Comparison of ENCODE assay signal across 9 mouse cellular contexts in the genomic region with DNA sequence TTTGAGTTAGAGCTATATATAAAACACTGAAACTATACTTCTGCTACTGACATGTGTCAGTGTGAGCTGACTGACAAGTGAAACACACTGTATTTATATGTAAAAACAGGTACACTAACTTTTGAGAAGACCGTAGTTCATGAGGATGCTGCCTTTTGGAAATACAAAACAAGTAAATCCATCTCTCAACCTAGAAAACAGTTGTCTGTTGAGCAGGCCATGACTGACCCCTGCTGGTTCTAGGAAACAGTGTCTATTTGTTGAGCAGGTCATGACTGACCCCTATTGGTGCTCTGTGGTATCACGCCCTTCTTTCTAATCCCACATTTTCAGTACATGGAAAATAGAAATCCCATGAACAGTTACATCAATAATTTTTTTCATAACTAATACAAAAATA. TPM values are rescaled to one million over a fixed set of nuclear protein-coding genes. Genes with fewer than 3 reads are reported as not detected.
DNase-seq lines count a peak whose midpoint lies in the region; ATAC-seq lines count a peak whose summit lies in the region.
"Had no signal": no experiment of that assay in that cellular context is flagged by ENCODE, and none has a peak within 500 bp of the region (broad histone marks: within the 10 kb centered on the region; RNA-seq: fewer than 3 reads in every experiment).

No protein-coding gene starts in this region.

- H3K4me2 ChIP-seq in liver, embryonic 13.5 days = no peak overlapping the region
- H3K4me2 ChIP-seq in neural tube, embryonic 14.5 days (ENCODE audit: low read depth, low read length) = no peak overlapping the region
- H3K4me2 ChIP-seq: limb, embryonic 15.5 days had no signal

- DNase-seq in CD4-positive, CD25-positive, alpha-beta regulatory T cell, adult 2 months (ENCODE audit: low read depth, low spot score) = peak; percentile 88
- DNase-seq in adrenal gland, adult 8-10 months = peak; percentile 46
- peak; percentile 74 for DNase-seq in embryo, embryonic 9.5 days (ENCODE audit: extremely low spot score)
- DNase-seq in gastrocnemius, postnatal 4 days (ENCODE audit: low spot score in 2 of 2) = peak; percentile 32 to 72
- peak; percentile 89 for DNase-seq in kidney, adult 9 months
- peak; percentile 41 for DNase-seq in liver, embryonic 13.5 days
- DNase-seq in testis, postnatal 14 days (ENCODE audit: low spot score) = peak; percentile 34

- 20% methylated on average over 2 of the region's 2 CpGs for WGBS in liver, embryonic 13.5 days (ENCODE audit: insufficient replicate concordance)
- WGBS in neural tube, embryonic 14.5 days = 21% methylated on average over 2 of the region's 2 CpGs

- no peaks in the 10 kb centered on the region for H3K4me1 ChIP-seq in liver, embryonic 13.5 days (replicated peaks)
- H3K4me1 ChIP-seq in neural tube, embryonic 14.5 days (ENCODE audit: control insufficient read depth, insufficient read depth, low read length) = no peaks in the 10 kb centered on the region

- no peak for ATAC-seq in liver, embryonic 13.5 days (ENCODE audit: low read depth)
- ATAC-seq in neural tube, embryonic 14.5 days (ENCODE audit: low read depth) = peak; percentile 68

- H3K4me3 ChIP-seq in liver, embryonic 13.5 days (replicated peaks) = no peak overlapping the region
- H3K4me3 ChIP-seq in neural tube, embryonic 14.5 days (ENCODE audit: low read depth, low read length) = no peak overlapping the region
- H3K4me3 ChIP-seq: limb, embryonic 15.5 days had no signal

- H3K27ac ChIP-seq in liver, embryonic 13.5 days = no peak overlapping the region
- no peak overlapping the region for H3K27ac ChIP-seq in neural tube, embryonic 14.5 days (ENCODE audit: low read depth, low read length)

- H3K9me3 ChIP-seq in liver, embryonic 13.5 days (replicated peaks) = no peaks in the 10 kb centered on the region; the same call in 1 of the 2 replicates
- H3K9me3 ChIP-seq in neural tube, embryonic 14.5 days (ENCODE audit: control insufficient read depth, low read length) = no peaks in the 10 kb centered on the region
- H3K9me3 ChIP-seq: limb, embryonic 15.5 days had no signal

- H3K27me3 ChIP-seq in liver, embryonic 13.5 days = no peaks in the 10 kb centered on the region
- no peaks in the 10 kb centered on the region for H3K27me3 ChIP-seq in neural tube, embryonic 14.5 days (ENCODE audit: control insufficient read depth, insufficient read depth, low read length)
- H3K27me3 ChIP-seq: limb, embryonic 15.5 days had no signal

- no peaks in the 10 kb centered on the region for H3K36me3 ChIP-seq in liver, embryonic 13.5 days
- no peaks in the 10 kb centered on the region; the same call in 1 of the 2 replicates for H3K36me3 ChIP-seq in neural tube, embryonic 14.5 days (ENCODE audit: control insufficient read depth, insufficient read depth, low read length)

- no peak overlapping the region for H3K9ac ChIP-seq in liver, embryonic 13.5 days
- H3K9ac ChIP-seq in neural tube, embryonic 14.5 days (replicated peaks; ENCODE audit: low read depth, low read length) = no peak overlapping the region
- H3K9ac ChIP-seq: limb, embryonic 15.5 days had no signal

RNA-seq across cellular contexts. Expression of gene Lrrc28, which starts 14.3 kb away (rescaled TPM):
- total RNA-seq in adrenal gland, adult 8-10 months (2022) = 10 to 100 TPM; 24.7 to 32.5 (median 27.5) TPM
- 10 to 100 TPM; 17.3 to 19.1 TPM for total RNA-seq in gastrocnemius, postnatal 4 days (2021)
- polyA plus RNA-seq in liver, embryonic 13.5 days (2015; fragmentation: Nextera tagmentation; extraction: Ambion mirVana) = 7.8 and 10.8 TPM in 2 replicates
- 29.1 and 41.1 TPM in 2 replicates for polyA plus RNA-seq in neural tube, embryonic 14.5 days (2014; fragmentation: Nextera tagmentation; extraction: Ambion mirVana)

RNA-seq across cellular contexts. Expression of gene Ttc23, which starts 16.4 kb away (rescaled TPM):
- total RNA-seq in adrenal gland, adult 8-10 months (2022) = 10 to 100 TPM; 41.4 to 55.0 (median 44.1) TPM
- total RNA-seq in gastrocnemius, postnatal 4 days (2021) = 10 to 100 TPM; 26.5 to 33.2 TPM
- polyA plus RNA-seq in liver, embryonic 13.5 days (2015; fragmentation: Nextera tagmentation; extraction: Ambion mirVana) = 4.3 and 4.9 TPM in 2 replicates
- 5.4 and 10.9 TPM in 2 replicates for polyA plus RNA-seq in neural tube, embryonic 14.5 days (2014; fragmentation: Nextera tagmentation; extraction: Ambion mirVana)

Comparison
In these comparisons a context has a peak if more than half of its experiments do, and no peak if none do; other contexts are left out.
1. DNase-seq: peak in every context shown above with its lines; median percentile 89 in kidney, adult 9 months; 88 in CD4-positive, CD25-positive, alpha-beta regulatory T cell, adult 2 months; 74 in embryo, embryonic 9.5 days; 52 in gastrocnemius, postnatal 4 days; 46 in adrenal gland, adult 8-10 months; 41 in liver, embryonic 13.5 days; 34 in testis, postnatal 14 days.